Comparison of ENCODE assay signal across 14 mouse cellular contexts in genomic region chr4:23513939-23514338, GRCm38 (mm10).
A peak's percentile ranks its signal among the peaks of the same experiment; 100 is the strongest.
DNase-seq lines count a peak whose midpoint lies in the region; ATAC-seq lines count a peak whose summit lies in the region.
"Had no signal": no experiment of that assay in that cellular context is flagged by ENCODE, and none has a peak within 500 bp of the region (broad histone marks: within the 10 kb centered on the region; RNA-seq: fewer than 3 reads in every experiment).

No protein-coding gene starts in this region.

- no peak overlapping the region for H3K9ac ChIP-seq in neural tube, embryonic 14.5 days (replicated peaks; ENCODE audit: low read depth, low read length)
- H3K9ac ChIP-seq: embryonic facial prominence, embryonic 15.5 days had no signal

- H3K4me2 ChIP-seq in neural tube, embryonic 14.5 days (ENCODE audit: low read depth, low read length), result peak overlapping the region; percentile 19; the same call in 1 of the 2 replicates
- H3K4me2 ChIP-seq: embryonic facial prominence, embryonic 15.5 days had no signal

- H3K4me1 ChIP-seq in hindbrain, embryonic 10.5 days (replicated peaks), result peaks cover 16% of the 10 kb centered on the region
- peaks cover 23% of the 10 kb centered on the region for H3K4me1 ChIP-seq in midbrain, embryonic 10.5 days
- no peaks in the 10 kb centered on the region for H3K4me1 ChIP-seq in neural tube, embryonic 14.5 days (ENCODE audit: control insufficient read depth, insufficient read depth, low read length)
- H3K4me1 ChIP-seq: embryonic facial prominence, embryonic 15.5 days had no signal

- ATAC-seq in neural tube, embryonic 14.5 days (ENCODE audit: low read depth), result peak; percentile 85
- no peak for ATAC-seq in granulocyte monocyte progenitor cell, adult 5-6 weeks (replicated peaks; ENCODE audit: poor library complexity, severe bottlenecking)

- no peak overlapping the region for H3K4me3 ChIP-seq in hindbrain, embryonic 10.5 days
- no peak overlapping the region for H3K4me3 ChIP-seq in midbrain, embryonic 10.5 days
- H3K4me3 ChIP-seq in neural tube, embryonic 14.5 days (ENCODE audit: low read depth, low read length), result no peak overlapping the region
- H3K4me3 ChIP-seq: embryonic facial prominence, embryonic 15.5 days; gastrocnemius, adult 2 months; myocyte had no signal

- peaks cover 2% of the 10 kb centered on the region for H3K9me3 ChIP-seq in hindbrain, embryonic 10.5 days
- peaks cover 3% of the 10 kb centered on the region for H3K9me3 ChIP-seq in midbrain, embryonic 10.5 days (replicated peaks)
- no peaks in the 10 kb centered on the region for H3K9me3 ChIP-seq in neural tube, embryonic 14.5 days (ENCODE audit: control insufficient read depth, low read length)
- H3K9me3 ChIP-seq: embryonic facial prominence, embryonic 15.5 days had no signal

- peak; percentile 18 for DNase-seq in embryo, embryonic 10 days (ENCODE audit: low spot score)
- no peak for DNase-seq in embryo, embryonic 9.5 days (ENCODE audit: extremely low spot score)
- DNase-seq in hindbrain, embryonic 10.5 days (ENCODE audit: low spot score), result peak; percentile 4
- peak; percentile 38 for DNase-seq in midbrain, embryonic 10.5 days (ENCODE audit: low spot score)
- DNase-seq in lung, adult 18-20 months, result no peak
- no peak for DNase-seq in thymus, postnatal 14 days
- DNase-seq: cerebellum, adult 11-12 months; gastrocnemius, adult 2 months; kidney, adult 11 months; right cerebral cortex, adult 18-20 months had no signal

- WGBS in hindbrain, embryonic 10.5 days, result 44% methylated on average over 9 of the region's 9 CpGs
- WGBS in midbrain, embryonic 10.5 days, result 17% methylated on average over 9 of the region's 9 CpGs
- 12% methylated on average over 9 of the region's 9 CpGs for WGBS in neural tube, embryonic 14.5 days

- no peaks in the 10 kb centered on the region for H3K27me3 ChIP-seq in hindbrain, embryonic 10.5 days (ENCODE audit: insufficient read depth, poor library complexity, severe bottlenecking)
- no peaks in the 10 kb centered on the region for H3K27me3 ChIP-seq in midbrain, embryonic 10.5 days (ENCODE audit: low read depth, poor library complexity, severe bottlenecking)
- no peaks in the 10 kb centered on the region for H3K27me3 ChIP-seq in neural tube, embryonic 14.5 days (ENCODE audit: control insufficient read depth, insufficient read depth, low read length)
- H3K27me3 ChIP-seq: embryonic facial prominence, embryonic 15.5 days had no signal

- H3K36me3 ChIP-seq in hindbrain, embryonic 10.5 days, result 0 out of 2 replicates have a peak, but pooled peaks cover under 1% of the 10 kb centered on the region
- H3K36me3 ChIP-seq in midbrain, embryonic 10.5 days, result peaks cover 2% of the 10 kb centered on the region; the same call in 1 of the 2 replicates
- H3K36me3 ChIP-seq in neural tube, embryonic 14.5 days (ENCODE audit: control insufficient read depth, insufficient read depth, low read length), result no peaks in the 10 kb centered on the region
- H3K36me3 ChIP-seq: embryonic facial prominence, embryonic 15.5 days had no signal

- peak overlapping the region; percentile 58 for H3K27ac ChIP-seq in hindbrain, embryonic 10.5 days
- H3K27ac ChIP-seq in midbrain, embryonic 10.5 days (replicated peaks), result peak overlapping the region; percentile 71
- H3K27ac ChIP-seq in neural tube, embryonic 14.5 days (ENCODE audit: low read depth, low read length), result no peak overlapping the region
- H3K27ac ChIP-seq: embryonic facial prominence, embryonic 15.5 days; gastrocnemius, adult 2 months had no signal

Comparison
In these comparisons a context has a peak if more than half of its experiments do, and no peak if none do; other contexts are left out.
1. DNase-seq: peak in embryo, embryonic 10 days (single experiment), hindbrain, embryonic 10.5 days (single experiment) and midbrain, embryonic 10.5 days (single experiment); none in embryo, embryonic 9.5 days (single experiment), lung, adult 18-20 months (0 of 2) and thymus, postnatal 14 days (single experiment).